Mouse (Mus musculus) forelimb bud, embryonic 11.5 days (tissue): ENCODE measurements around the gene Olfr812.
"Not testable (repeated sequence)": the region's sequence is repeated elsewhere in the genome, so short reads cannot be mapped to it uniquely, and the experiment has no call there.

ENCODE experiments used
- DNase-seq: peaks from one replicate; pipeline ENCODE4 v3.0.0-alpha.2; 2012; ENCODE audit warnings: low read depth, low spot score

Gene Olfr812

DNA sequence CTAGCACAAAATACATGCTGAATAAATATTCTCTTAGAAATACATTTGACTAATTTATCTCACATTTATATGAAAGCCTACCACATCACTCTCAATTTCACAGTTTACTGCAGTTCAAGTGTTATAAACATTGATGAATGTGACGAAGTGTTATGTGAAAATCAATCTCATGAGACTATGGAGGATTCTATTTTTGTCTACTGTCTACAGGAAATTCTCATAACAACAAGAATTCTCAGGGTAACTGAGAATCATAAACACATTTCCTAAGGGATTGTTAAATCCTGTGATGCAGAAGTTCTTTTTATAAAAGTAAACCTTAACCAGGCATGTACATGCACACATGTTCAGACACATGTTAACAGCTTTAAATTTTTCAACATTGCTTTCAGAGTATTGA lies at the start of gene Olfr812:
Olfr812 (minus strand) TSS at position 101 of the 400 bp plus-strand sequence.
- no peak for DNase-seq

DNA sequence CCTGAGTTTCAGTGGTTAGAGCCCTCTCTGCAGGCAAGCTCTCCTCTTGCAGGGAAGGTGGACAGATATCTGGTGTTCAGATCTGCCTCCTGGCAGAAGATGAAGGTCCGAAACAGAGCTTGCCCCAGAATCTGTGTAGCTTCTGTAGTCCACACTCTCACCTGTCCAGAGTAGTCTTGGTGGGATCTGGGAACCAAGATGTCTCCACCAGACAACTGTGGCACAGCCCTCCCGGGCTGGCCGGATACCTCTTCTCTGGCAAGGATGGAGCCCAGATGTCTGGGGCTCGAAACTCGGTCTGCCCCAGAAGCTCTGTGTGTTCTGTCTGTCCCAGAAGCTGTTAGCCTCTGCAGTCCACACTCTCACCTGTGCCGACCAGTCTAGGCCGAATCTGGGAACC lies 40.0 kb upstream of the Olfr812 start:
- no peak for DNase-seq

DNA sequence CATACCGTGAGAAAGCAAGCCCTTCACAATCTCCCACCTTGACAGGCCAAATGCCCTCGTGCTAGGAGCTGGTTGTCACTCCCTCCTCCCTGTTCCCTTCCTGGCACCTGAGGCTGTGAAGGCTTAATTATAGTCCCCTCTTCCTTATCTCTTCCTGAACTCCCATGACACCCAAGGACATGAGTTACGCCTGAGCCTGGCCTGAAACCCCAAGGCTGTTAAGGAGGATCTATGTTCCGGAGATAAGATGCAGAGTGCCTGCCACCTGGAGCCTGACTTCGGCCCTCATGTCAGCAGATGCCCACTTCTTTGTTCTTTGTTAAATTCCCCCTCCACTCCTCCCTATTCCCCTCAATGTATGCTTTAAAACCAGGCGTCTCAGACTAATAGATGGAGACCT lies 39.6 kb upstream of the Olfr812 start:
- not testable (repeated sequence) for DNase-seq

DNA sequence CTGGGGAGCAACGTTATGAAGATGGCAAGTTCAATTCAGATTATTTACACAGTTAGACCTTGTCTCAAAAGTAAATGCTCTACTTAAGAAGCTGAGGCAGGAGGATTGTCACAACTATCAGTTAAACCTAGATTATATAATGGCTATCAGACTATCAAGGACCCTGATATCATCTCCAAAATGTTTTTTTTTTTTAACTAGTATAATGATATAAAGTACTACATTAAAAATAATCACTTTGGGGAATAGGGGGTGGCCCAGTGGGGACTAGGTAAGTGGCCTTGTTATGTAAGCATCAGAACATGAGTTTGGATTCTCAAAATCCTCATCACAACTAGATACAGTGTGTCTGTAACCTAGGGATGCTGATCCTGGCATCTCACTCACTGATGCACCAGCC lies 33.9 kb upstream of the Olfr812 start, which contains the start of gene Olfr814:
Olfr814 (minus strand) TSS at position 101 of the 400 bp plus-strand sequence.
- not testable (repeated sequence) for DNase-seq

DNA sequence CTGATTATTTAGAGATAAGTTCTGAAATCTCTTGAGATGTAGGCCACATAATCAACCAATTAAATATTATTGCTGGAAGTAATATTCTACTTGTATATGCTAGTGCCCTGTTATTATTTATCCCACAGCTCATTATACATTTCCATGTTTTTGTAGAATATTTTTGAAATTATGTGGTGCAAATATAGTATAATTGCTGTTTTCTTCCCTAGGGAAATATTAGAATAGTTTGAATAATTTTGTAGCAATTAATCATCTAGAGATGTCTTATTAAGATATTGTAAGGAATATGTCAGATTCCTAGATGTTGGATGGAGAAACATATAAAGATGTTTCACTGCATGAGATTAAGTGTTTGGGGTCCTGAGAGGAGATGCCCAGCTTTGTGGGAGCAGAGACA lies 9.2 kb upstream of the Olfr812 start, which contains the start of gene Olfr813:
Olfr813 (plus strand) TSS at position 301 of the 400 bp plus-strand sequence.
- DNase-seq: no peak

DNA sequence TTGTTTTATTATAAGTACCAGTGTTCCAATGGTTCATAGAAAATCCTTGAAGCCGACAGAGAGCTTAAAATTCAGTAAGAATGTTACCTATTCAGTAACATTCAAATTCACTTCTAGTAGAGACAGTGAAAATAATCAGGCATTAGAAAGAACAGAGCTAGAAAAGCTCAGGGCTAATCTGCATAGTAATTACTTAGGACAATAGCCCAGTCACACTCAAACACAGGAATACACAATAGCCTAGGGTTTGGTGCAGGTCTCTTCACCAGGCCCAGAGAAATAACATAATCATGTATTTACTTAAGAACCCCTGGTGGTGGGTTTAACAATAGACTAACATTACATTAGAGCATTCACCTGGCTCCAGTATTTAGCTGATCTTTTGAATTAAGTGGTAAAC lies 1.4 kb upstream of the Olfr812 start:
- DNase-seq: no peak

DNA sequence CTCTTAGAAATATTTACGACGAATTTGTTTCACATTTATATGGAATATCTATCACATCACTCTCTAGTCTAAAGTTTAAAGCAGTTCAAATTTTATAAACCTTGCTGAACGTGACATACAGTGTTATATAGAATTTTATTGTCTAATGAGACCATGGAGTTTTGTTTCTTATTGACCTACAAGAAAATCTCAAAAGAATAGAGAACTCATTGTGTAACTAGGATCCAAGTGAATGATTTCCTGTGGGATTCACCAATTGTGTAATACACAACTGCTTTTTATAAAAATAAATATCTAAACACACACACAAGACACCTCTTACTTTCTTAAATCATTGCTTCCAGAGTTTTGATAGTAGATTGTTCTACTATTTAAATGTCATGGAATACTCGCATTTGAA lies 41.6 kb downstream of the Olfr812 start, which contains the start of gene Olfr811:
Olfr811 (minus strand) TSS at position 101 of the 400 bp plus-strand sequence.
- DNase-seq: no peak

DNA sequence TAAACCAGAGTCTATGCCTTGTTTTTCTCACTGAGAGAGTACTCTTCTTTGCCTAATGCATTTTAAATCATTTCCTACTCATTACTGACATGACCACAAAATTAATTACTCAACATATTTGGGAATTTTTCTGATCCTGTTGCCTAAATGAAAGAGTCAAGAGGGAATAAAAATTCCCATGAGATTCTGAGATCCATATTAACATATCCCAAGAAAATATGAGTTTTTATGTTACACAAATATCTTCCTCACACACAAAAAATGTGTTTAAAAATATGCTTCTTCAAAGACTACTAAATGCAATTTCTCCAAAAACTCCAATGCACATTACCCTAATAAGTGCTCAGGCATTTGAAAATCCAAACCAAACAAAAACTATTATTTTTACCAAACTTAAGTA lies 51.1 kb downstream of the Olfr812 start, which contains the start of gene Olfr810:
Olfr810 (minus strand) TSS at position 101 of the 400 bp plus-strand sequence.
- DNase-seq: no peak
